Mouse (Mus musculus): ENCODE results near the gene Gm49378.

GRCm38 (mm10) chr14:55585566-55585960 lies 52.1 kb downstream of the Gm49378 start:
- TF ChIP-seq CTCF (IDR thresholded peaks at IDR 0.05; ENCODE audit: low read depth), result no peak
- 0 out of 2 replicates have a peak, but pooled peaks have one; percentile 22 for TF ChIP-seq EP300 (IDR thresholded peaks at IDR 0.05; ENCODE audit: low read depth)
